Mouse (Mus musculus) limb, embryonic 10.5 days (tissue): ENCODE measurements at regions not wholly inside any gene's neighbourhood (a gene's known extent, or its start where the extent isn't known, plus 50 kb on each side); places are given as distances from the start of the nearest gene placed in this dataset.
A peak's percentile ranks its signal among the peaks of the same experiment; 100 is the strongest.

Source experiments
- DNase-seq: peaks from one replicate; pipeline ENCODE4 v3.0.0-alpha.2; 2017; ENCODE audit warnings: low spot score
- H3K27ac ChIP-seq: fragments of 300-500 bp; sonication (generic); 2 replicates; pipeline ENCODE4 v1.5.1; 2016; ENCODE audit warnings: mild to moderate bottlenecking
- H3K27me3 ChIP-seq: fragments of 300-500 bp; sonication (generic); 2 replicates; pipeline ENCODE4 v1.6.1; 2016; ENCODE audit warnings: low read depth, mild to moderate bottlenecking; ENCODE audit not compliant: poor library complexity, severe bottlenecking
- H3K36me3 ChIP-seq: fragments of 300-500 bp; sonication (generic); 2 replicates; pipeline ENCODE4 v1.6.1; 2016; ENCODE audit warnings: mild to moderate bottlenecking, moderate library complexity
- H3K4me1 ChIP-seq: fragments of 300-500 bp; sonication (generic); 2 replicates; pipeline ENCODE4 v1.6.1; 2016
- H3K4me3 ChIP-seq: fragments of 300-500 bp; sonication (generic); 2 replicates; pipeline ENCODE4 v1.5.1; 2016; ENCODE audit warnings: mild to moderate bottlenecking, moderate library complexity
- H3K9me3 ChIP-seq: fragments of 300-500 bp; sonication (generic); replicated peaks from 2 replicates; pipeline ENCODE4 v1.6.1; 2016; ENCODE audit warnings: mild to moderate bottlenecking
- WGBS: fragments of 180-500 bp; shearing (Covaris S2); methylation state at CpG from one replicate; pipeline ENCODE4 v1.1.7; 2016; 5-methylcytosine and 5-hydroxymethylcytosine counted together

DNA sequence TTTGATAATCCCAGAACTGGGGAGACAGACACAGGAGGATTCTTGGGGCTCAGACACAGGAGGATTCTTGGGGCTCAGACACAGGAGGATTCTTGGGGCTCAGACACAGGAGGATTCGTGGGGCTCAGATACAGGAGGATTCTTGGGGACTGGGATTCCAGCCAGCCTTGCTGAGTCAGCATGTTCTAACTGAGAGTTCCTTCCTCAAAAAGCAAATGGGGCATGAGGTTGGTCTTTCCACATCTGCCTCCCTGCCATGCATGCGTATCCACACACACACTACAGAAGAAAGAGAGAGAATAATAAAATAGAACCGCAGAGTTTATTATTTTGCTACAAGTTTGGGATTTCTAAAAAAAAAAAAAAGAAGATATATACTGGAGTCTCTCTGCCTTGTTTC, 218.8 kb upstream of the Cxcr4 start:
- H3K9me3 ChIP-seq, result no peaks in the 10 kb centered on the region
- no peaks in the 10 kb centered on the region for H3K36me3 ChIP-seq
- no peak overlapping the region for H3K4me3 ChIP-seq
- DNase-seq, result no peak
- WGBS, result 94% methylated on average over 3 of the region's 3 CpGs
- peaks cover 12% of the 10 kb centered on the region for H3K4me1 ChIP-seq
- no peak overlapping the region for H3K27ac ChIP-seq
- H3K27me3 ChIP-seq, result no peaks in the 10 kb centered on the region

DNA sequence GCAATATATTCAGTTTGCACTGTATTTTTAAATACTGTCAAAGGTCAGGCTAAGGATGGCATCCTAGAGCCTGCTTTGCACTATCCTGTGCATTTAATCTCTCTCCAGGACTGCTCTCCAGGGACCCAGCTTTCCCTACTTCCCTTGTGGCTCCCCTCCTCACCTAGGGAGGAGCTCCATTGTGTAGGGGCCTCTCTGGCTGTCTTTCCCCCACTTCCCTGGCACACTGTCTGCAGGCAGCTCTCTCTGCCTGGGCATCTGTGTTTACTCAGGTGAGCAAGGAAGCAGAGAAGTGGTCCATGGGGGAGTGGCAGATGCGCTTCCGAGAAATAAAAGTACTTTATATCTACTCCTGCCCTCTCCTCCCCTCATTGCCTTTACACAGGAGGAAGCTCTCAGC, 218.0 kb upstream of the Cxcr4 start:
- DNase-seq, result no peak
- 85% methylated on average over 2 of the region's 2 CpGs for WGBS
- Histone ChIP-seq H3K4me3 (no peak overlapping the region), H3K27ac (no peak overlapping the region), H3K36me3 (no peaks in the 10 kb centered on the region), H3K9me3 (no peaks in the 10 kb centered on the region), H3K4me1 (peaks cover 20% of the 10 kb centered on the region), H3K27me3 (no peaks in the 10 kb centered on the region)

DNA sequence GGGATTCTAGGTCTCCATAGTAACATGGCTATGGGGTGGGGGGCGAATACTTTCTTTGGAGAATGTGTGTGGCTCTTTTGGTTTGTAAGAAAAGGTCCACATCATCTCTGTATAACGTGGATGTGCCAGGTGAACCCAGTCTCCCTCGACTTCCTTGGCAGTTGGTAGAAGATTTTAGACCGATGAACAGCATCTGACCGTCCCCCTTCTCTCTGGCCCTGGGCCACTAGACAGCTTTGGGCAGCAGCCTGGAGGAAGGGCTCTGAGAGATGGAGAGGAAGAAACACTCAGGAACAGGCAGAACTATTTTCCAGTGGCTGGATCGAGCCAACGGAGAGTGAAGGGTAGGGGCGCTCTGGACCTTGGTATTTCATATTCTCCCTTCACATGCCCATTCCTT, 217.5 kb upstream of the Cxcr4 start:
- H3K36me3 ChIP-seq, result no peaks in the 10 kb centered on the region
- H3K27me3 ChIP-seq, result no peaks in the 10 kb centered on the region
- H3K4me1 ChIP-seq, result peaks cover 23% of the 10 kb centered on the region
- DNase-seq, result no peak
- WGBS, result 93% methylated on average over 8 of the region's 8 CpGs
- H3K9me3 ChIP-seq, result no peaks in the 10 kb centered on the region
- no peak overlapping the region for H3K4me3 ChIP-seq
- H3K27ac ChIP-seq, result no peak overlapping the region

DNA sequence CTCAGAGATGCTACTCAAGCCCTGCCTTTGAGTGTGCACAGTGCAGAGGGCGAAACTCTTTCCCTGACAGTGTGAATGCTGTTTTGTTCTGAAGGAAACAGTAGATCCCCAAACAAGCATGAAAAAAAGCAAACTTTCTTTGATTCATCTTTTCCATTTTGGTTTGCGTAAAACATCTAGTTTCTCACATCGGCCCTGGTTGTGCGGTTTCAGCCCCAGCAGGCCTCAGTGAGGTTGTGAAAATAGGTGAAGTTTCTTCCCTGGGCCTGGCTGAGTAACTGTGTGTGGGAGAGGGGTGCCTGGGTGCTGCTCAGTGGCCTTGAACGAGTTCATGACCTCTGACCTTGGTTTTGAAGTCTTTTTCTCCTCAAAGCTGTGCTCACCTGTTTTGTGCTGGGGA, 216.5 kb upstream of the Cxcr4 start:
- peaks cover 4% of the 10 kb centered on the region; the same call in 1 of the 2 replicates for H3K27me3 ChIP-seq
- H3K4me1 ChIP-seq, result peaks cover 30% of the 10 kb centered on the region
- H3K27ac ChIP-seq, result no peak overlapping the region
- H3K9me3 ChIP-seq, result no peaks in the 10 kb centered on the region
- H3K4me3 ChIP-seq, result no peak overlapping the region
- DNase-seq, result no peak
- H3K36me3 ChIP-seq, result no peaks in the 10 kb centered on the region
- WGBS, result 85% methylated on average over 5 of the region's 5 CpGs

DNA sequence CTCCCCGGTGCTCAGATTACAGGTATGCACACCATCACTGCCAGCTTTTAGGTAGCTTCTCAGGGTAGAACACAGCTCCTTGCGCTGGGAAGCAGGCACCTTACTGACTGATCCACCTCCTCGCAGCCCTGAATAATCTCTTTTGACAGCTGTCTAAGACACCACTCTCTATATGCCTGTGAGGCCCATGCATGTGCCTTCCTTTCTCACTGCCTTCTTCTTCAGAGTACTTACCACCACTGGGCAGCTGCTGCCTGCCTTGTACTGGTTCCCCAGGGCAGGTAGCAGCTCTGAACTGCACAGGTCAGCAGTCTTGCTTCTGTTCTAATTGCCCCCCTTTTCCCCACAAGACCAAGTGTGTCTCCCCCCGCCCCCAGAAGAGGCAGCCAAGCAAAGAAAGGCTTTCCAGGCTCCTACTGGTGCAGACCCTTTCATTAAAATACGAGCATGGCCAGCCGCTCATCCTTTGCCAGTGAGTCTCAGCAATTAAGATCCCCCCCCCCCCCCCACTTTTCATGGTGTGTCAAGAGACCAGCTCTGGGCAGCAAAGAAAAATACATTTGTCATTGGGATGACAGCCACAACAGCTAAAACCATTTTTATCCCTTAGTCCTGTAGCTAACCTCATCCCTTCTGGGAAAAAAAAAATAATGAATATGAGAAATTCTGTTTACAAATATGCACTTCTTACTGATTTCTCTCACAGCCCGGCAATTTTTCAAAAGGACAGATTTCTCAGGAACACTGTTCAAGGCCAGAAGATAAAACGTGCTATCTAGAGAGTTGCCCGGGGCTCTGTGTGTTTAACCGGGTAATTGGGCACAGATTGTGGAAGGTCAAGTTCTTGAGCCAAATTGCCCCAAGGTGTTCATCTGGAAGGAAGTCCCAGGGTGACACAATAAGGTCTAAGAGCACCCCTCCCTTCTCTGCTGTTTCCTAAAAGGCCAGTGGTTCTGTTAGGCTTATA, 213.9 kb upstream of the Cxcr4 start:
- Histone ChIP-seq H3K4me1 (peaks cover 36% of the 10 kb centered on the region), H3K27me3 (peaks cover 25% of the 10 kb centered on the region; the same call in 1 of the 2 replicates), H3K4me3 (no peak overlapping the region), H3K9me3 (no peaks in the 10 kb centered on the region), H3K27ac (no peak overlapping the region; the same call in 1 of the 2 replicates), H3K36me3 (no peaks in the 10 kb centered on the region)
- DNase-seq, result no peak
- 37% methylated on average over 10 of the region's 10 CpGs for WGBS

DNA sequence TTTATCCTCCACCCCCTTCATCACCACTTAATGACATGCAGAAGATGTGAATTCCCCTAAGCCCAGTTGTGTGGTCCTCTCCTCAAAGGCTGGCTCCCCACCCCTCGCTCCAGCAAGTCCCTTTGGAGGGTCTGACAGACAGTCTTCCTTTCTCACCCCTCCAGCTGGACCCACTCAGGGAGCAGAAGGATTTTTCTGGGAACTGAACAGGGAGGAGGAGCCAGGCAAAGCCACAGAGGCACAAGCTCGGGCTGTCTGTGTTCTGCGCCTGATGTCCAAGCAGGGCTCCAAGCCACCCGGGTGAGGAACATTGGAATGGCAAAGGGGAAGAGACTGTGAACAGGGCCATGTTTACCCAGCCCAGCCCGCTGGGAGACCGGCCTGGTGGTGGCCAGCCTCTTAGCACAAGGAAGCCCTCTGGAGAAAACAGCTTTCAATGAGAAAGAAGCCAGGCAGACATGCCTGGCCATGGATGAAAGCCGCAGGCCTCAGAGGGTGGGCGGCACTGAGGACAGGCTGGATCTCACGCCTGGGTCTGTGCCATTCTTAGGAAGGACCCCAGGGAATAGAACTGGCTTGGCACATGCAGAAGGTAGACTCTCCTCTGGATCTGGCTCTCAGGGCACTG, 211.5 kb upstream of the Cxcr4 start:
- Histone ChIP-seq H3K9me3 (no peaks in the 10 kb centered on the region), H3K27ac (peak overlapping the region; percentile 46), H3K4me1 (peaks cover 36% of the 10 kb centered on the region), H3K27me3 (peaks cover 25% of the 10 kb centered on the region; the same call in 1 of the 2 replicates), H3K4me3 (no peak overlapping the region), H3K36me3 (no peaks in the 10 kb centered on the region)
- no peak for DNase-seq
- 38% methylated on average over 9 of the region's 9 CpGs for WGBS

DNA sequence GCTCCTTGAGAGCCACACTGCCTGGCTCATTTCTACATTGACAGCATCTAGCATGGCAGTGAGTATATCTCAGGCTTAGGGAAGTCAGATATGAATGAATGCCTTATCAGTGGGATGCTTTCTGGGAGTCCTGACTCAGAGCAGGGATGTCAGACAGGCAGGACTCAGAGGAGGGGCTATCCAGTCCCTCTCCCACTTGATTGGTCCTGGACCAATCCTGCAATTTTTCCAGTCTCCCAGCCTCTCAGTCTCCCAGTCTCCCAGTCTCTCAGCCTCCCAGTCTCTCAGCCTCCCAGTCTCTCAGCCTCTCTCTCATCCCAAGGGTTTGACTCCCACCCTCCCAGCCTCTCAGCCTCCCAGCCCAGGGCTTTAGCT, 211.0 kb upstream of the Cxcr4 start:
- no peak for DNase-seq
- no peak overlapping the region for H3K27ac ChIP-seq

DNA sequence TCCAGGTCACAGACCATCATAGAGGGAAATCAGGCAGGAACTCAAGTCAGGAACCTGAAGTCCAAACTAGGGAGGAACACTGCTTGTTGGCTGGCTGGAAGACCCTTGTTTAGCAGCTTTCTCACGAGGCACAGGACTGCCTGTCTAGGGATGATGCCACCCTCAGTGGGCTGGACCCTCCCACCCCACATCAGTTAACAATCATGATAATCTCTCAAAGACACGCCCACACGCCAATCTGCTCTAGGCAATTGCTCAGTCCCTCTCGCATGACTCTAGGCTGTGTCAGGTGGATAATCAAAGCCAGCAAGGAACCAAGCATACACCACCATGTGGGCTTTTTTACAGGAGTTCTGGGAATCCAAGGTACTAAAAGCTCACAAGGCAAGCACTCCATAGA, 206.6 kb upstream of the Cxcr4 start:
- Histone ChIP-seq H3K9me3 (no peaks in the 10 kb centered on the region), H3K27ac (no peak overlapping the region), H3K27me3 (peaks cover 23% of the 10 kb centered on the region; the same call in 1 of the 2 replicates), H3K4me1 (peaks cover 7% of the 10 kb centered on the region), H3K36me3 (no peaks in the 10 kb centered on the region), H3K4me3 (no peak overlapping the region)
- no peak for DNase-seq
- WGBS, result 81% methylated on average over 4 of the region's 4 CpGs

More for the DNA sequence above, 211.0 kb upstream of the Cxcr4 start:
- H3K27me3 ChIP-seq, result peaks cover 25% of the 10 kb centered on the region; the same call in 1 of the 2 replicates
- no peaks in the 10 kb centered on the region for H3K36me3 ChIP-seq
- H3K4me3 ChIP-seq, result no peak overlapping the region
- H3K4me1 ChIP-seq, result peaks cover 36% of the 10 kb centered on the region
- H3K9me3 ChIP-seq, result no peaks in the 10 kb centered on the region

DNA sequence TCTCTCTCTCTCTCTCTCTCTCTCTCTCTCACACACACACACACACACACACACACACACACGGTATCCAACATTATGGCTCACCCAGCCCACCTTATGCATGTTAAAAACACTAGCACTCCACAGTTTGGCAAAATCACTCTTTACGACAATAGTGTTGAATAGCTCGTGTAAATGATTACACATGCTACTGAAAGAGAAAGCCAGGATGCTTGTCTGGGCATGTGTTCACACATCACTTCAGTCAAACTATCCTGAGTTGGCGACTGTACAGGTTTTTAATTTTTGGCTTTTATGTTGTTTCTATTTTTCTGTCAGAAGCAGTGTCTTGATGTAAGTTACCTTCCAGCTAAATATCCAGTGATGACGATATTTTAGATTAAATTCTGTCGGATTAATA, 203.6 kb upstream of the Cxcr4 start:
- Histone ChIP-seq H3K4me1 (no peaks in the 10 kb centered on the region), H3K27ac (no peak overlapping the region), H3K36me3 (no peaks in the 10 kb centered on the region), H3K4me3 (no peak overlapping the region), H3K27me3 (no peaks in the 10 kb centered on the region), H3K9me3 (no peaks in the 10 kb centered on the region)
- WGBS, result 86% methylated on average over 6 of the region's 6 CpGs
- DNase-seq, result no peak

DNA sequence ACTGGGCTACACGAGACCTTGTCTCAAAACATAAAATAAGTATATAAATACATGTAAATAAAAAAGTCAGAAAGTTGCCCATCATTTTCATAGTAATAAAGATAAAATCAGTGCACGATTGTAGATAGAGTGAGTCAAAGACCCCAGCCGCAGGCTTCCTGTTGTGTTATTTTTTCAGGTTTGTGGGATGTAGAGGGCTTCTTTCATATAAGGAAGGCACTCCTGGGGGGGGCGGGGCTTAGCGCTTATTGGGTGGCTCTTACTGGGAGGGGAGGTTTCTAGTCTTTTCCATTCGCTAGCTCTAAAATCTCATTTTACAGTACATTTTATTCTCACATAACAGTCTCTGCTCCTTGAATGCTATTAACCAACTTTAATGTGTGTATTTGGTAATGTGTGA, 198.8 kb upstream of the Cxcr4 start:
- Histone ChIP-seq H3K4me1 (no peaks in the 10 kb centered on the region), H3K27me3 (no peaks in the 10 kb centered on the region), H3K4me3 (no peak overlapping the region), H3K36me3 (no peaks in the 10 kb centered on the region), H3K27ac (no peak overlapping the region), H3K9me3 (no peaks in the 10 kb centered on the region)
- DNase-seq, result no peak
- 93% methylated on average over 6 of the region's 6 CpGs for WGBS

DNA sequence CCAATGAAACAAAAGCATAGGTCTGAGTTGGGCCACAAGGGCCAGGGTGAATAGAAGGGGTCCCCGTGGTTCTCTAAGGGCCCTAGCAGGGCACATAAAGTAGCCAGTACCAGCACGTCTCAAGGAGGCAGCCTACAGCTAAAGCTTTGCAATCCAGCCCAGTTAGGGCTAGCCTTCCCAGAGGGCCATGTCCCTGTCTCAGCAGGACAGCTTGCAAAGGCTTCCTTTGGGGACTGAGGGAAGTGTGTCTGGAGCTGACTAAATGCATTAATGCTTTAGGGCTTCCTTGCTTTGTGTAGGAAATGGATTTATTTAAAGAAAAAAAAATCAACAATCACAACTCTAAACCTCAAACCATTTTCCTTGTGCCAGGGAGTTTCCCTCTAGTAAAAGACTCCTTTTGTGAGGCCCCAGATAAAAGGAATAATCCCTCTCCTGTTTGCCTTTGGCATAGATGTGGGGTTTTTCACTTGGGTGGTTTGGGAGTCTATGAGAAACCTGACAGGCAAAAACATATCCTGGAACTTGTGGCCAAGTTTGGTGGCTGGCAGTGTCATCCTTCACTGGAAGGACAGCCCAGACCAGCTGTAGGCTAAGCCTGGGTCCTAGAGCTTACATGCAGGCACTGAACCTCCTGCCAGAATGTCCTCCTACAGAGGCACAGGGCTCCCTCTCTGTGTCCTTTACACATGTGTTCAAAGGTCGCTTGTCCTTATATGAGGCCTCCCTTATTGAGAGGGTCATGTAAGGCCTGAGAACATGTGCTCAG, 197.7 kb upstream of the Cxcr4 start:
- 79% methylated on average over 3 of the region's 3 CpGs for WGBS
- Histone ChIP-seq H3K4me1 (no peaks in the 10 kb centered on the region), H3K27me3 (no peaks in the 10 kb centered on the region), H3K9me3 (no peaks in the 10 kb centered on the region), H3K27ac (no peak overlapping the region), H3K4me3 (no peak overlapping the region), H3K36me3 (no peaks in the 10 kb centered on the region)
- no peak for DNase-seq

DNA sequence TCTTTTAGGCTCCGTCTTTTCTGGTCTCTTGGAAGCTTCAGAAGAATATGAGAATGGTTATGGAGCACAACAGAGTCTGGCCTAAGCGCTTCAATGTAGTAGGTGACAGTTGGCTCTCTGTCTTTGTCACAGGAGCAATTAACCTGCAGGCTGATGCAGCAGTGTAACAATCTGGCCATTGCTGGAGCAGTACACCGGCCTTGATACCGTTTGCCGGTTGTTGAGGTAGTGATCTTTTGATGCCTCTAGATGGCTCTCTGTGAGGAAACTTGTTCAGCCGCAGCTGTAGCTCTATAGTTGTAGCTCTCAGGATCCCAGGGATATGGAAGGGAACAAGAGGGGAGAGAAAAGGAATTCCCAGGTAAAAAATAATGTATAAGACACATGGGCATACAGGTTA, 196.1 kb upstream of the Cxcr4 start:
- no peak overlapping the region for H3K27ac ChIP-seq
- no peak for DNase-seq
- no peaks in the 10 kb centered on the region for H3K27me3 ChIP-seq
- no peaks in the 10 kb centered on the region for H3K4me1 ChIP-seq
- H3K4me3 ChIP-seq, result no peak overlapping the region
- H3K36me3 ChIP-seq, result no peaks in the 10 kb centered on the region
- no peaks in the 10 kb centered on the region for H3K9me3 ChIP-seq
- WGBS, result 49% methylated on average over 6 of the region's 6 CpGs
